Comparison of ENCODE assay signal across 8 mouse cellular contexts in the genomic region with DNA sequence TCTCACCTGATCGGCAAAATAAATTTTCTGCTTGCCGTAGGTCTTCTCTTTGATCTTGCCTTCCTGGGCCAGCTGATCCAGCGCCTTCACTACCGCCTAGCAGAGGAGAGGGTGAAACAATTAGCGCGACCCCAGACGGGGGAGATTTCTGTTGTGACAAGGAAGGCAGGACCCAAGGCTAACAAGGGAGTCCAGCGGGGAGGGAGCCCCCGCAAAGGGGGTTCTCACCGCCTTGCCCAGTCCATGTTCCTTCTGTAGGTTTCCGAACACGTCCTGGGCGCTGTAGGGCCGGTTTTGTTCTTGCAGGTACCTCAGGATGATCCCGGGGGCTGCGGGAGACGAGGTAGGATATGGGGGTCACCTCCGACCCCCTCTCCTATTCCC. TPM values are rescaled to one million over a fixed set of nuclear protein-coding genes. Genes with fewer than 3 reads are reported as not detected.
DNase-seq lines count a peak whose midpoint lies in the region; ATAC-seq lines count a peak whose summit lies in the region.

No protein-coding gene starts in this region.

- no peak overlapping the region for H3K27ac ChIP-seq in kidney, embryonic 14.5 days (ENCODE audit: low read depth, low read length)
- H3K27ac ChIP-seq in hindbrain, embryonic 16.5 days (ENCODE audit: low read depth, low read length) = peak overlapping the region; percentile 96
- H3K27ac ChIP-seq in midbrain, embryonic 16.5 days (ENCODE audit: low read length) = peak overlapping the region; percentile 93

- no peaks in the 10 kb centered on the region for H3K27me3 ChIP-seq in kidney, embryonic 14.5 days (ENCODE audit: control insufficient read depth, insufficient read depth, low read length)
- no peaks in the 10 kb centered on the region for H3K27me3 ChIP-seq in hindbrain, embryonic 16.5 days (replicated peaks; ENCODE audit: control insufficient read depth, insufficient read depth, low read length)
- no peaks in the 10 kb centered on the region for H3K27me3 ChIP-seq in midbrain, embryonic 16.5 days (ENCODE audit: control insufficient read depth, insufficient read depth, low read depth, low read length)

- ATAC-seq in kidney, embryonic 14.5 days (ENCODE audit: low FRiP score, low TSS enrichment) = peak; percentile 36
- ATAC-seq in hindbrain, embryonic 16.5 days = no peak
- ATAC-seq in midbrain, embryonic 16.5 days = no peak; the same call in 1 of the 2 replicates
- ATAC-seq in activated CD4-positive, CD25-positive, alpha-beta regulatory T cell, adult 4 months = no peak

- DNase-seq in kidney, postnatal 25 days = no peak
- DNase-seq in c-Kit-positive CD71-positive TER-119-positive erythroid progenitor cells, embryonic 14.5 days (ENCODE audit: low spot score) = peak; percentile 32
- DNase-seq in kidney, adult 18-20 months = no peak
- no peak for DNase-seq in urinary bladder, postnatal 25 days (ENCODE audit: low spot score)

- H3K9me3 ChIP-seq in kidney, embryonic 14.5 days (ENCODE audit: control insufficient read depth, low read length) = no peaks in the 10 kb centered on the region
- H3K9me3 ChIP-seq in hindbrain, embryonic 16.5 days (ENCODE audit: control insufficient read depth, low read length) = no peaks in the 10 kb centered on the region
- no peaks in the 10 kb centered on the region for H3K9me3 ChIP-seq in midbrain, embryonic 16.5 days (replicated peaks; ENCODE audit: control insufficient read depth, low read length, poor library complexity, severe bottlenecking)

- H3K36me3 ChIP-seq in kidney, embryonic 14.5 days (ENCODE audit: control insufficient read depth, insufficient read depth, low read length) = peaks cover 70% of the 10 kb centered on the region
- peaks cover 60% of the 10 kb centered on the region for H3K36me3 ChIP-seq in hindbrain, embryonic 16.5 days (ENCODE audit: control insufficient read depth, insufficient read depth, low read length)
- H3K36me3 ChIP-seq in midbrain, embryonic 16.5 days (ENCODE audit: control insufficient read depth, insufficient read depth, low read length) = peaks cover 54% of the 10 kb centered on the region

- peak overlapping the region; percentile 81 for H3K9ac ChIP-seq in kidney, embryonic 14.5 days (ENCODE audit: low read depth, low read length)
- H3K9ac ChIP-seq in hindbrain, embryonic 16.5 days (ENCODE audit: low read depth, low read length) = peak overlapping the region; percentile 93
- H3K9ac ChIP-seq in midbrain, embryonic 16.5 days (ENCODE audit: low read depth, low read length) = peak overlapping the region; percentile 85

- 1% methylated on average over 17 of the region's 18 CpGs for WGBS in kidney, embryonic 14.5 days
- 2% methylated on average over 18 of the region's 18 CpGs for WGBS in hindbrain, embryonic 16.5 days
- 1% methylated on average over 18 of the region's 18 CpGs for WGBS in midbrain, embryonic 16.5 days

- H3K4me1 ChIP-seq in kidney, embryonic 14.5 days (ENCODE audit: control insufficient read depth, insufficient read depth, low read length) = peaks cover 10% of the 10 kb centered on the region; the same call in 1 of the 2 replicates
- H3K4me1 ChIP-seq in hindbrain, embryonic 16.5 days (ENCODE audit: control insufficient read depth, insufficient read depth, low read depth, low read length) = peaks cover 11% of the 10 kb centered on the region
- peaks cover 16% of the 10 kb centered on the region for H3K4me1 ChIP-seq in midbrain, embryonic 16.5 days (ENCODE audit: control insufficient read depth, insufficient read depth, low read length)

- H3K4me3 ChIP-seq in kidney, embryonic 14.5 days (ENCODE audit: low read length) = peak overlapping the region; percentile 50
- peak overlapping the region; percentile 81 for H3K4me3 ChIP-seq in hindbrain, embryonic 16.5 days (ENCODE audit: low read length)
- peak overlapping the region; percentile 79 for H3K4me3 ChIP-seq in midbrain, embryonic 16.5 days (ENCODE audit: low read depth, low read length)

- peak overlapping the region; percentile 89 for H3K4me2 ChIP-seq in kidney, embryonic 14.5 days (replicated peaks; ENCODE audit: low read depth, low read length)
- peak overlapping the region; percentile 92 for H3K4me2 ChIP-seq in hindbrain, embryonic 16.5 days (ENCODE audit: low read length)
- H3K4me2 ChIP-seq in midbrain, embryonic 16.5 days (ENCODE audit: low read length) = peak overlapping the region; percentile 91

RNA-seq across cellular contexts. Expression of a gene that starts 0.3 kb away (rescaled TPM):
- 52.0 and 61.8 TPM in 2 replicates for polyA plus RNA-seq in kidney, embryonic 14.5 days (2014; fragmentation: Nextera tagmentation; extraction: Ambion mirVana)
- 17.9 and 19.0 TPM in 2 replicates for polyA plus RNA-seq in hindbrain, embryonic 16.5 days (2015; fragmentation: Nextera tagmentation; extraction: Ambion mirVana)
- 15.2 and 17.6 TPM in 2 replicates for polyA plus RNA-seq in midbrain, embryonic 16.5 days (2015; fragmentation: Nextera tagmentation; extraction: Ambion mirVana)
- 10 to 100 TPM; 12.3 to 13.4 TPM for polyA plus RNA-seq in activated CD4-positive, CD25-positive, alpha-beta regulatory T cell, adult 4 months (2017; shearing (Covaris generic))

RNA-seq across cellular contexts. Expression of a gene that starts 7.8 kb away (rescaled TPM):
- polyA plus RNA-seq in kidney, embryonic 14.5 days (2014; fragmentation: Nextera tagmentation; extraction: Ambion mirVana) = 39.7 and 48.7 TPM in 2 replicates
- polyA plus RNA-seq in hindbrain, embryonic 16.5 days (2015; fragmentation: Nextera tagmentation; extraction: Ambion mirVana) = 91.5 and 101 TPM in 2 replicates
- 93.8 and 96.5 TPM in 2 replicates for polyA plus RNA-seq in midbrain, embryonic 16.5 days (2015; fragmentation: Nextera tagmentation; extraction: Ambion mirVana)
- 10 to 100 TPM; 51.8 to 71.5 TPM for polyA plus RNA-seq in activated CD4-positive, CD25-positive, alpha-beta regulatory T cell, adult 4 months (2017; shearing (Covaris generic))

RNA-seq across cellular contexts. Expression of a gene that starts 12.6 kb away (rescaled TPM):
- 42.0 and 44.9 TPM in 2 replicates for polyA plus RNA-seq in kidney, embryonic 14.5 days (2014; fragmentation: Nextera tagmentation; extraction: Ambion mirVana)
- 42.5 and 45.9 TPM in 2 replicates for polyA plus RNA-seq in hindbrain, embryonic 16.5 days (2015; fragmentation: Nextera tagmentation; extraction: Ambion mirVana)
- polyA plus RNA-seq in midbrain, embryonic 16.5 days (2015; fragmentation: Nextera tagmentation; extraction: Ambion mirVana) = 42.0 and 43.5 TPM in 2 replicates
- 10 to 100 TPM; 17.9 to 22.1 TPM for polyA plus RNA-seq in activated CD4-positive, CD25-positive, alpha-beta regulatory T cell, adult 4 months (2017; shearing (Covaris generic))

RNA-seq across cellular contexts. Expression of a gene that starts 16.7 kb away (rescaled TPM):
- polyA plus RNA-seq in kidney, embryonic 14.5 days (2014; fragmentation: Nextera tagmentation; extraction: Ambion mirVana) = 0.16 TPM in 1 of 2 replicates, not detected in the other
- 0.26 and 0.50 TPM in 2 replicates for polyA plus RNA-seq in hindbrain, embryonic 16.5 days (2015; fragmentation: Nextera tagmentation; extraction: Ambion mirVana)
- polyA plus RNA-seq in midbrain, embryonic 16.5 days (2015; fragmentation: Nextera tagmentation; extraction: Ambion mirVana) = 0.21 and 0.49 TPM in 2 replicates
- polyA plus RNA-seq in activated CD4-positive, CD25-positive, alpha-beta regulatory T cell, adult 4 months (2017; shearing (Covaris generic)) = not detected

RNA-seq across cellular contexts. Expression of a gene that starts 24.8 kb away (rescaled TPM):
- polyA plus RNA-seq in kidney, embryonic 14.5 days (2014; fragmentation: Nextera tagmentation; extraction: Ambion mirVana) = 10.5 and 14.0 TPM in 2 replicates
- polyA plus RNA-seq in hindbrain, embryonic 16.5 days (2015; fragmentation: Nextera tagmentation; extraction: Ambion mirVana) = 22.8 and 24.3 TPM in 2 replicates
- polyA plus RNA-seq in midbrain, embryonic 16.5 days (2015; fragmentation: Nextera tagmentation; extraction: Ambion mirVana) = 24.4 and 25.4 TPM in 2 replicates
- polyA plus RNA-seq in activated CD4-positive, CD25-positive, alpha-beta regulatory T cell, adult 4 months (2017; shearing (Covaris generic)) = 10 to 100 TPM; 14.4 to 24.7 TPM
